Mouse (Mus musculus): ENCODE results near the gene Trappc1. TPM values are rescaled to one million over a fixed set of nuclear protein-coding genes. Genes with fewer than 3 reads are reported as not detected.
A peak's percentile ranks its signal among the peaks of the same experiment; 100 is the strongest.

Trappc1 gene
- total and polyA plus RNA-seq, 3 experiments, result 58.6 to 89.8 TPM; not detected in 1

DNA sequence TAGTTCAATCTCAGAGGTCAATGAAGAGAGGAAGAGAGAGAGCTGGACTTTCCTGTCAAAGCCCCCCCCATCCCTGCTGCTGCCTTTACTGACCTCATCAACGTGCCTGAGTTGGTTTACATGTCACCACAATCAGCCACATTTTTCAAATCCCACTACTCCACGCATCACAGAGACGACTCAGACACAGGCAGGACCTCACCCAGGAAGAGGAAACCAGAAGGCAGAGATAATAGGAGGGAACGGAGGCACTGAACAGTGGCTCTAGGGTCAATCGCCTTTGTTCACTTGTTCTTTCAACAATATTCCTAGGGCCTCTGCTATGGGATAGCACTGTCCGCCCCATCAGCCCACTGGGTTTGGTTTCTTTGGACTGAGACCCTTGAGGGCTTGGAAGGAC is 3.9 kb downstream of the Trappc1 start:
- TF ChIP-seq NRF1 (IDR thresholded peaks at IDR 0.05; ENCODE audit: insufficient read depth, low read depth, low read length, poor library complexity, severe bottlenecking) (no peak), USF2 (IDR thresholded peaks at IDR 0.05; ENCODE audit: borderline replicate concordance in 1 of 2, insufficient read depth in 1 of 2, low read depth in 1 of 2, low read length in 2 of 2) (no peak), TCF12 (IDR thresholded peaks at IDR 0.05; ENCODE audit: low read depth, low read length) (no peak), EP300 (IDR thresholded peaks at IDR 0.05; ENCODE audit: low read depth in 1 of 2, low read length in 2 of 2) (peak; percentile 22 to 50; a peak in 2 of 4 replicates), SIN3A (IDR thresholded peaks at IDR 0.05; ENCODE audit: low read length) (peak; percentile 17; the same call in 1 of the 2 replicates), ETS1 (IDR thresholded peaks at IDR 0.05; ENCODE audit: low read depth, low read length) (no peak), TAL1 (IDR thresholded peaks at IDR 0.05; ENCODE audit: low read length) (peak; percentile 25; the same call in 1 of the 2 replicates), CTCF (IDR thresholded peaks at IDR 0.05 in 2 of 3, conservative IDR thresholded peaks at IDR 0.05 in 1 of 3; ENCODE audit: control insufficient read depth in 1 of 3, insufficient read depth in 1 of 3, low read depth in 2 of 3, low read length in 3 of 3, poor library complexity in 1 of 3, severe bottlenecking in 1 of 3) (no peak), MYC (IDR thresholded peaks at IDR 0.05; ENCODE audit: low read depth, low read length) (no peak), GATA1 (IDR thresholded peaks at IDR 0.05; ENCODE audit: low read depth, low read length) (peak; percentile 58), POLR2AphosphoS2 (IDR thresholded peaks at IDR 0.05; ENCODE audit: low read length) (no peak), E2F4 (IDR thresholded peaks at IDR 0.05; ENCODE audit: borderline replicate concordance, low read depth, low read length) (no peak), CHD1 (IDR thresholded peaks at IDR 0.05; ENCODE audit: low read depth, low read length) (no peak), BHLHE40 (IDR thresholded peaks at IDR 0.05; ENCODE audit: borderline replicate concordance, low read depth, low read length) (no peak), ZNF384 (IDR thresholded peaks at IDR 0.05; ENCODE audit: low read depth, low read length) (no peak)
- Histone ChIP-seq H3K27ac (ENCODE audit: control insufficient read depth, low read depth, low read length) (no peak overlapping the region), H3K4me1 (ENCODE audit: control insufficient read depth in 1 of 2, insufficient read depth in 2 of 2, low read length in 2 of 2) (peaks cover 13 to 34% of the 10 kb centered on the region in 2 experiments), H3K9ac (ENCODE audit: control insufficient read depth, low read depth, low read length, poor library complexity, severe bottlenecking) (peak overlapping the region; percentile 10; the same call in 1 of the 2 replicates), H3K79me2 (ENCODE audit: control insufficient read depth, insufficient read depth, low read length, poor library complexity) (peaks cover 12% of the 10 kb centered on the region), H3K4me3 (ENCODE audit: control insufficient read depth in 1 of 2, insufficient read depth in 1 of 2, low read depth in 2 of 2, low read length in 2 of 2) (no peak overlapping the region), H3K9me3 (replicated peaks; ENCODE audit: insufficient read depth, low read length) (no peaks in the 10 kb centered on the region), H3K36me3 (ENCODE audit: control insufficient read depth in 1 of 2, insufficient read depth in 2 of 2, low read length in 2 of 2) (peaks cover 0 to 28% of the 10 kb centered on the region in 2 experiments; a peak in 2 of 4 replicates), H3K27me3 (ENCODE audit: control insufficient read depth in 1 of 2, insufficient read depth in 2 of 2, low read length in 2 of 2) (no peaks in the 10 kb centered on the region)
- DNase-seq (ENCODE audit: low read depth, low spot score), result peak; percentile 56

DNA sequence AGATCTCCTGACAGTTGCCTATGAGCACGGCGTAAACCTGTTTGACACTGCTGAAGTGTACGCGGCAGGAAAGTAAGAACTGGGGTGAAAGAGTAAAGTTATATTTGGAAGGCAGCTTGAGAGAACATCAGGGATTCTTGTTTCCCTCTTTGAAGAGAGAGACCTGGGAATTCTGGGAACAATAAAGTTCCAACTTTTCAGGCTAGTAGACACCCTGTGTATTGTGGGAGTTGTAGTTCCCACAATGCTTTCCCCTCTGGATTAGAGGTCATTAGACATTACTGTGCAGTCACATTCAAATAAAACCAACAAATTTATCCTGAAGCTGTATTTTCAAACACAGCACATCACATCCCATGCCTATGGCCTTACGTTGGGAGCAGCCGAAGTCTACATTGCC is 4.7 kb downstream of the Trappc1 start:
- Histone ChIP-seq H3K9ac (ENCODE audit: control insufficient read depth, low read depth, low read length, poor library complexity, severe bottlenecking) (no peak overlapping the region), H3K36me3 (ENCODE audit: control insufficient read depth in 1 of 2, insufficient read depth in 2 of 2, low read length in 2 of 2) (peaks cover 0 to 28% of the 10 kb centered on the region in 2 experiments; a peak in 2 of 4 replicates), H3K27ac (ENCODE audit: control insufficient read depth, low read depth, low read length) (no peak overlapping the region), H3K27me3 (ENCODE audit: control insufficient read depth in 1 of 2, insufficient read depth in 2 of 2, low read length in 2 of 2) (no peaks in the 10 kb centered on the region), H3K9me3 (replicated peaks; ENCODE audit: insufficient read depth, low read length) (no peaks in the 10 kb centered on the region), H3K4me1 (ENCODE audit: control insufficient read depth in 1 of 2, insufficient read depth in 2 of 2, low read length in 2 of 2) (peaks cover 13 to 30% of the 10 kb centered on the region in 2 experiments), H3K79me2 (ENCODE audit: control insufficient read depth, insufficient read depth, low read length, poor library complexity) (peaks cover 5% of the 10 kb centered on the region), H3K4me3 (ENCODE audit: control insufficient read depth in 1 of 2, insufficient read depth in 1 of 2, low read depth in 2 of 2, low read length in 2 of 2) (no peak overlapping the region)
- no peak for DNase-seq (ENCODE audit: low read depth, low spot score)
- peak; percentile 68 for TF ChIP-seq HCFC1 (IDR thresholded peaks at IDR 0.05; ENCODE audit: low read depth, low read length)
- no peak for TF ChIP-seq MAZ (IDR thresholded peaks at IDR 0.05; ENCODE audit: low read depth, low read length)
- no peak for TF ChIP-seq ZKSCAN1 (IDR thresholded peaks at IDR 0.05; ENCODE audit: low read depth, low read length)

Measured in MEL (cell line).